Mouse (Mus musculus) lung, postnatal 36 days (tissue): ENCODE results near the gene Phlpp1.

ENCODE experiments used
- DNase-seq: peaks from one replicate; pipeline ENCODE4 v3.0.0; 2022; ENCODE audit warnings: mixed read lengths

The Phlpp1 gene

GRCm38 (mm10) chr1:106199109-106199508 lies 27.6 kb downstream of the Phlpp1 start:
- DNase-seq = no peak

GRCm38 (mm10) chr1:106199686-106200085 lies 28.1 kb downstream of the Phlpp1 start:
- DNase-seq = peak; percentile 80

GRCm38 (mm10) chr1:106201025-106201424 lies 29.5 kb downstream of the Phlpp1 start:
- no peak for DNase-seq

GRCm38 (mm10) chr1:106201929-106202328 lies 30.4 kb downstream of the Phlpp1 start:
- no peak for DNase-seq

- no peak for DNase-seq
These were observed 32.4 kb downstream of the Phlpp1 start for GRCm38 (mm10) chr1:106203942-106204341.

- peak; percentile 60 for DNase-seq
These were observed 32.8 kb downstream of the Phlpp1 start for GRCm38 (mm10) chr1:106204350-106204749.

- DNase-seq = no peak
These were observed 37.0 kb downstream of the Phlpp1 start for GRCm38 (mm10) chr1:106208581-106208980.

- DNase-seq = no peak
These were observed 38.9 kb downstream of the Phlpp1 start for GRCm38 (mm10) chr1:106210461-106210860.

- DNase-seq = no peak
These were observed 39.6 kb downstream of the Phlpp1 start for GRCm38 (mm10) chr1:106211146-106211545.

GRCm38 (mm10) chr1:106220431-106220830 lies 48.9 kb downstream of the Phlpp1 start:
- DNase-seq = no peak

GRCm38 (mm10) chr1:106221371-106221770 lies 49.8 kb downstream of the Phlpp1 start:
- DNase-seq = no peak

GRCm38 (mm10) chr1:106221964-106222363 lies 50.4 kb downstream of the Phlpp1 start:
- no peak for DNase-seq

- DNase-seq = no peak
These were observed 55.1 kb downstream of the Phlpp1 start for GRCm38 (mm10) chr1:106226613-106227012.

GRCm38 (mm10) chr1:106230313-106230712 lies 58.8 kb downstream of the Phlpp1 start:
- peak; percentile 55 for DNase-seq

- DNase-seq = peak; percentile 26
These were observed 59.8 kb downstream of the Phlpp1 start for GRCm38 (mm10) chr1:106231345-106231744.

GRCm38 (mm10) chr1:106231805-106232459 lies 60.4 kb downstream of the Phlpp1 start:
- DNase-seq = peak; percentile 89

GRCm38 (mm10) chr1:106232460-106232850 lies 60.9 kb downstream of the Phlpp1 start:
- no peak for DNase-seq

GRCm38 (mm10) chr1:106236986-106237385 lies 65.4 kb downstream of the Phlpp1 start:
- no peak for DNase-seq

- peak; percentile 58 for DNase-seq
These were observed 68.6 kb downstream of the Phlpp1 start for GRCm38 (mm10) chr1:106240116-106240685.

GRCm38 (mm10) chr1:106241059-106241458 lies 69.5 kb downstream of the Phlpp1 start:
- DNase-seq = no peak

GRCm38 (mm10) chr1:106242129-106242528 lies 70.6 kb downstream of the Phlpp1 start:
- peak; percentile 44 for DNase-seq

- DNase-seq = peak; percentile 22
These were observed 71.8 kb downstream of the Phlpp1 start for GRCm38 (mm10) chr1:106243371-106243770.

- no peak for DNase-seq
These were observed 72.7 kb downstream of the Phlpp1 start for GRCm38 (mm10) chr1:106244245-106244644.

GRCm38 (mm10) chr1:106254047-106254446 lies 82.5 kb downstream of the Phlpp1 start:
- DNase-seq = no peak

GRCm38 (mm10) chr1:106257176-106257575 lies 85.6 kb downstream of the Phlpp1 start:
- DNase-seq = peak; percentile 34
